Mouse (Mus musculus) liver, adult 2 months (tissue): ENCODE results near the gene Gm10197.

ENCODE experiments used
- CTCF ChIP-seq: fragments of 200-500 bp; IDR thresholded peaks from 2 replicates; pipeline ENCODE4 v1.5.1; 2011; ENCODE audit warnings: low read depth, low read length, control low read depth
- POLR2A ChIP-seq: fragments of 200-500 bp; IDR thresholded peaks from 2 replicates; pipeline ENCODE4 v1.6.1; 2011; ENCODE audit warnings: low read length, control low read depth; ENCODE audit not compliant: insufficient read depth; ENCODE audit errors: extremely low read depth

DNA sequence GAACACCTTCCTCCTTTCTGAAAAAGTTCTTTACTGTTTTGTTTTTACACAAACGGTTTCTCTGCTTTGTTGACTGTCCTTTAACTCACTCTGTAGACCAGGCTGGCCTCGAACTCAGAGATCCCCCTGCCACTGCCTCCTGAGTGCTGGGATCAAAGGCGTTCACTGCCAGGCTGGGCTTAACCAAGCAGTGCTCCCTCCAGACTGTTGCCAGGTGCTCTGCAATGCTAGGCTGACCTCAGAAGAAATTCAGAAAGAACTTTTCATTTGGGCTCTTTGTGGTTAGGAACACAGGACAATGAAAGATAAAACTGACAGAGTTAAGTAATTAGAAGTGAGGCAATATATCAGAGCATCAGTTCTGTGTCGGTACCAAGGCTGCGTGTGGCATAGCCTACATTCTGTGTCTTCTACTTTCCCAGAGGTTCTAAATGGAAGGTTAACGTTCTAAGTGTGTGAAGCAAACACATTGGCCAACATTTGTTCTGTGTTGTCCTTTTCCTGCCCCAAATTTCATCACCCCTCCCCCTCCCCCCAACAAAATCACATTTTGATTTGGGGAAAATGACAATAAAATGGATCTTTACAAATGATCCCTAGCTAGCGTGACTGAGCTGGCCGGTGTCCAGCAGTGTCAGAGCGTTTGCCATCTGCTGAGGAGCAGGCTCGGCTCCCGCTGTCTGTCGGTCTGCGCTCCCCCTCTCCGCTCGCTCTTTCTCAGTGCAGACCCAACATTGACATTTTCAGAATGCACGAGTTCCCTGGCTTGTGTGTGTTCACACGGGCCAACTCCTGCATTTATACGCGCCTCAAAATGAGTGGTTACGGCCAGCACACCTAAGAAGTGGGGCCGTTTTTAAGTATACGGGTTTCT is 12.2 kb downstream of the Gm10197 start:
- TF ChIP-seq CTCF (no peak), POLR2A (0 out of 2 replicates have a peak, but pooled peaks have one; percentile 27)
